Mouse (Mus musculus): ENCODE data around the gene Defb22.

Gene Defb22

DNA sequence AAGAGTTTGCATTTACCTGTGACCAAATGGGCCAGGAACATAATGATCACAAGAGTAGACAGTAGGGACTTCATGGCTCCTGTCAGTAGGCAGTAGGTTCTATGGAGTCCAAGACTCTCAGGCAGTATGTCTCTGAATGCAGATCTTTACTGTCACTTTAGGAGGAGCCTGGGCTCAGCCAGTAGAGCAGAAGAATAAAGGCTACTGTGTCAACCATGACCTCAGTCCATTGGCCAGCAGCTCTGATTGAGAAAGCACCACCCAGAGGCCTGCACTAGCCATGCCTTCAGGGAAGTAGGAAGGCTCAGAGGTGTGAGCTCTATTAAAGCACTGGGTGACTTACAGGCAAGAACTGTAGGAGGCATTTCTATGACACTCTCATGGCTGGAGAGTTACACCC, at the start of gene Defb22:
Gene Defb22 (minus strand): TSS at position 101 of the 400 bp plus-strand sequence.
- no peak for DNase-seq

DNA sequence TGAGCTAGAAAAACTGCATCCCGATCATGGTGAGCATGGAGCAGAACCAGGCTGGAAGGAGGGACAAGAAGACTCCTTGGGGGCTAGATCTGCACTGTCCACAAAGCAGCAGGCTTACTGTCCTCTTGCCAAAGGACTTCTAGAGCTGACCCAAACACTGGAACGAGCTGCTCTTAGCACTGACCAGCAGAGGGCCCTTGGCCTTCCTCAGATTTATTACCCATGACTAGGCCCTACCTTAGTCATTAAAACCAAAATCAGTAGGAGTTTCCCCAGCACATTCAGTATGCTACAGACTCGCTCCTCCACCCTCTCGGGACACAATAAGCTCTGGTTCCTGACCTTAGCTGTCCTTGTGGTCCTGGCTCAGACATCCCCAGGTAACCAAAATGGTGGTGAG, 28.0 kb upstream of the Defb22 start, which contains the start of gene Defb28:
Gene Defb28 (plus strand): TSS at position 275 of the 400 bp plus-strand sequence.
- no peak for DNase-seq

DNA sequence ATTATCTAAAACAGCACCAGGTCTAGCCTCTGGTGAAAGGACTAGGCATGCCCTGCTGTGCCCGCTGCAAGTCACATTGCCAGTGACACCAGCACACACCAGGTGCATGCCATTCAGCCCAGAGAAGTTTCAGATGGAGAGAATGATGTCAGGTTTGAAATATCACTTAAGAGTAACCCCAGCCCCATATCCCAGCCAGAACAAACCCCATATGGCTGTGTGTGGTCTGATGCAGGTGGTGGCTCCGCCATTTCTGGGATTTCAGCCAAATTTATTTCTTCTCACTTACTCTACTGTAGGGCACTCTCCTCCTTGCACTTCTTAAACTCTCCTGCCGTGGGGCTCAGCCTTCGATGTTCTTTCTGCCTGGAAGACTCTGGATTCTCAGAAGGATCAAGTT, 26.1 kb upstream of the Defb22 start:
- no peak for DNase-seq

DNA sequence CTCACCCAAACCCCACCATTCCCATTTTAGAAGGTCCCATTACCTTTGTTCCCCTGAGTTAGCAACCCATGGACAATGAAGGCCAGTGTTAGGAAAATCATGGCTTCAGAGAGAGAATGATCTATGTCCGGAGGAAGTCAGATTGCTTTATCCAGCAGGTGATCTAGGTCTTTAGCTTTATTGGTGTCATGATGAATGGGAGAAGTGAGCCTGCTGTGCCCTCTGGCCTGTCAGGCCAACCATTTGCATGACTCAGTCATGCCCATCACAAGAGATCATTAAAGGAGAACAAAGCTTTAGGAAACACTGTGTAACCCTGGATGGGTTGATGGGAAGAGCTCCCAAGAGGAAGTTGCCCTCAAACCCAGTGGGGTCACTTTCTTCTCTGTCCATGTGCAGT, 21.7 kb upstream of the Defb22 start, which contains the start of gene Defb26:
Gene Defb26 (minus strand): TSS at position 101 of the 400 bp plus-strand sequence.
- no peak for DNase-seq

DNA sequence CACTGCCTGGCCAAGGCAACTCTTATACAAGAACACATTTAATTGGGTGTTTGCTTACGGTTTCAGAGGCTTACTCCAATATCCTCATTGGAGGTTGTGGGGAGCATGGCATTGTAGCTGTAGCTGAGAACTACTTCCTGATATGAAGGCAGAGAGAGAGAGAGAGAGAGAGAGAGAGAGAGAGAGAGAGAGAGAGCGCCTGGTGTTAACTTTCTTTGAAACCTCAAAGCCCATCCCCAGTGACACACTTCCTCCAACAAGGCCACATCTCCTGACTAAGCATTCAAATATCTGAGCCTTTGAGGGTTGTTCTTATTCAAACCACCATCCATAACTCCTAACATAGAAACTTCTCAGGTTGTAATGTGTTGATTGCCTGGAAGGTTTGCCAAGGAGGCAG, 14.0 kb upstream of the Defb22 start:
- DNase-seq: no peak

DNA sequence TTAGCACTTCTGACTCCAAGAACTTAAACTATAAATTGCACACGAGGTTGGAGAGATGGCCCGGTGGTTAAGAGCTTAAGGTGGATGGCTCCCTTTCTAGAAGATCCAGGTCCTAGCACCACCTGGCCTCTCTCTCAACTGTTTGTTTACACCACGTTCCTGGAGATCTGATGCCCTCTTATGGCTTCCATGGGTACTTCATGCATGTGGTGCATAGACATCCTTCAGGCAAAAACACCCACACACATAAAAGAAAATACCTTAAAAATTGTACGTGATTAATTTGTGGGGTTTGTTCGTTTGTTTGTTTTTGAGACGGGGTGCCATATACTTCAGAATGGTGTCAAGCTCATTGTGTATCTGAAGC, 10.9 kb upstream of the Defb22 start:
- DNase-seq: no peak

DNA sequence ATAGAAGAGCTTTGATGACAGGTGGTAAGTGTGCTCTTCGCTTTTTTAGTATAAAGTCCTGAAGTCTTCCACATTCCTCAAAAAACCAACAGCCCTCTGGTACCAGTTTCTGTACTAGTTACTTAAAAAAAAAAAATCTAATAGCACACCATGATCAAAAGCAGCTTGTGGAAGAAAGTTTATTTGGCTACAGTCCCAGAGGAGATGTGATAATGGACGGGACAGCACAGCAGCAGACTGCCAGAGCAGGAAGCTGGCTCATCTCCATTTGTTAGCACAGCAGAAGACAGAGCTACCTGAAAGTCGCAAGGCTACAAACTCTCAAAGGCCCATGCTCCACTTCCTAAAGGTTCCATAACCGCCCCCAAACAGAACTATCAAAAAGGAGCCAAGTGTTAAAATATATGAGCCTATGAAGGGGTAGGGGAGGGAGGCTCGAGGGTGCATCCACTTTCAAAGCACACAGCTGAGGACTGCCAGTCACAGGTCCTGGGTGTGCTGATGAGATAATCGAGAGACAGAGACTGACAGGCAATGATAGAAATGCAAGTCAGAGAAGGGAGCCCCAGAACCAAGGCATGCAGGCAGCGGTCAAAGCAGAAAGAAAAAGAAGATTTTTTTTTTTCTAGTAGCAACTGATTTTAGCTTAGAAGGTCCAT, 10.4 kb upstream of the Defb22 start:
- DNase-seq: no peak

DNA sequence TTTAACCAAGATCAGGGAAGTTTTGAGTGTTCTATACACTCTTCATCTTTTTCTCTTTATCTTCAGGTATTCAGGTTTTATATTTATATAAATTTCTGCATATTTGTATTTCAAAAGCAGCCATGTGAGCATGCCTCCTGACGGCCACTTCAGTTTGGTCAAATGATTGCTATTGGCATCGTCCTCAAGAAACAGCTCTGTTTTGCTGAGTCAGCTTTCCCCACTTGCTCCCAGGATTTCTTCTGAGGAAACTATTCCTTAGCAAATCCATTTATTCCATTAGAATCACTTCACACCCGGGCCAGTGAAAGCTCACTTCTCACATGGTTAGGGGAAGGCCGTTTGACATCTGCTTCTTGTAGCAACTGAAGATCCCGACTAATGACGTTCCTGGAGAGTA, 8.1 kb upstream of the Defb22 start:
- no peak for DNase-seq

DNA sequence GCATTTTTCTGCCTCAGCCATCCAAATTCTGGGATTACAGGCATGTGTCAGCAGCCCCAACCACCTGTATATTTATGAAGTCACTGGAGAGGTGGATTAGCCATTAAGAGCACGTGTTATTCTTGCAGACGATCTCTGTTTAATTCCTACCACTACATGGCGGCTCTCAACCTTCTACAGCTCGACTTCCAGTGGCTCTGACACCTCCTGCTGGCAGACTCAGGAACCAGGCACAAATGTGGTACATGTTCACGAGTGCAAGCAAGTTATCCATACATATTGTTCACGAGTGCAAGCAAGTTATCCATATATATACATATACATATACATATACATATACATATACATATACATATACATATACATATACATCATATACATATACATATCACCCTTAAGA, 3.2 kb upstream of the Defb22 start:
- DNase-seq: no peak

DNA sequence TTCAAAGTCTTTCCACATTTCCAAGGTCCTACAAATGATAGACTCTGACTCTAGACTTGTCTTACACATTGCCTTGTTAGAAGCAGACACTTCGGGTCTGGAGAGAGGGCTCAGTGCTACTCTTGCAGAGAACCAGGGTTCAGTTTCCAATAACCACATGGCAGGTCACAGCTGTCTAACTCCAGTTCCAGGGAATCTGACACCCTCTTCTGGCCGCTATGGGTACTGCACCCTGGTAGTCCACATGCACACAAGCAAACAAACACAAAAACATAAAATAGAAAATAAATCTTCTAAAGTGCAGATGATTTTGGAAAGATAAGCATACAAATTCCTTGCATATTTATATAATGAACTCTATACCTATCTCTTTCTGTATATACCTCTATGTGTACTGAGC, 2.9 kb downstream of the Defb22 start:
- DNase-seq: no peak

DNA sequence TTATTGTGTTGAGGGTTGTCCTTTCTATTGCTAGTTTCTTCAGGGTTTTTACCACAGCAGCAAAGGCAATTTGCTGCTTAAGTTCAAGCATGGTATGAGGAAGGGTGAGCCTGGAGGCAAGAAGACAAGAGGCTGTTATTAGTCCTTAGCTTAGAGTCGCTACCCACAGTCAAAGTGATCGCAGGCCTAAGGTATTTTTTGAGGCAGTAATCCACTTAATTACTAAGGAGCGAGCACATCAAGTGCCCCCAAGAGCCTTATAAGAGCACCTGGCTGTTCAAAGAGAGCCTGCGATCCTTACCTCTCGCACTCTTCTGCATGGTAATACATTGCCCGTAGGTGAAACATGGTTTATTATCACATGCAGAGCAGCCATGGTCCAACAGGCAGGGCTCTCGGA, 8.2 kb downstream of the Defb22 start:
- no peak for DNase-seq

DNA sequence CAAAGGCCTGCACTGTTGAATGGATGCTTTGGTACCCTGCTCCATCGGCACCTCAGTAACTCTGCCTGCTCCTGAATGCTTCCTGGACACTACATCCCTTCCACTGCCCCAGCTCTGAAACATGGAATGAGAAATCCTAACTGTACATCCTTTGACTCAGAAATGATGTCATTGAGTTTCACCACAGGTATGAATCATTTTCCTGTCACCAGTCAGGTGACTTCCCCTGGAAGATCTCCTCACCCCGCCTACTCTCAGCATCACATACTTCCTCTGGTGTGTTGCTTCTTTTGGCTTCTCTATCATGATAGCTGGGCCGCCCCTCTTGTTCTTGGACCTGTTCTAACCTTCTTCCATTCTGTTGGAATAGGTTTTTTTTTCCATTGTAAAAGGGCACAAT, 9.1 kb downstream of the Defb22 start:
- DNase-seq: no peak

DNA sequence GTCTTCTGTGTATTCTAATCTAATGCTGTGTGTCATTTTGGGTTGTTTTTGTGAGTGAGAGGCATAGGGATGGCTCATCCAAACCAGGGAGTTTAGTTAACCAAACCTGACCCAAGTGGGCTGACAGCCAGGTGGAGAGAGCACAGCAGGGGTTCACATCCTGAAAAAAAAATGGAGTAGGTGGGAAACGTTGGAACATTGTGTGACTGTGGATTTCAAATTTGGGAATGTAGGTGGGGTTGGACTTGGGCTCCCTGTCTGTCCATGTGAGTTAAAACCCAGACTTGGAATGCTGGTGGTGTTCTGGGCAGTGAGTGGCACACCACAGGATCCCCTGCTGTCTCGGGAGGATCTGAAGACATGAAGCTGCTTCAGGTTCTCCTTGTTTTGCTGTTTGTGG, 13.2 kb downstream of the Defb22 start, which contains the start of gene Defb20:
Gene Defb20 (plus strand): TSS at position 301 of the 400 bp plus-strand sequence.
- DNase-seq: no peak

DNA sequence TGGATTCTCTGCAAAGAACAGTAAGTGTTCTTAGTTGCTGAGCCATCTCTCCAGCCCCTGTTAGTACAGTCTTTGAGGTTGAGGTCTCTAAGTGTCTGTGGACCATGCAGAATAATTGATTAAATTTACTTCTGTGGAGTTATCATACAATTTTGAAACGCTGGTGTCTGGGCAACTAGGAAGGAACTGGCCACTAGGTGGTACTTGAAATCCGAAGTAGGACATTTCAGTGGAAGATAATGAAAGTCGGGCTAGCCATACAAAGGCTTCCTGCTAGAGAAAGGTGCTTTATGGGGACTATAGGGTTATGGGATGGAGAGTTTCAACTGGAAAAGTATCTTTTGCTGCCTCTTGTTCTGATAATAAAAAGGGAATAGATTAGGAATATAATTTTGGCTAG, 17.5 kb downstream of the Defb22 start:
- no peak for DNase-seq

DNA sequence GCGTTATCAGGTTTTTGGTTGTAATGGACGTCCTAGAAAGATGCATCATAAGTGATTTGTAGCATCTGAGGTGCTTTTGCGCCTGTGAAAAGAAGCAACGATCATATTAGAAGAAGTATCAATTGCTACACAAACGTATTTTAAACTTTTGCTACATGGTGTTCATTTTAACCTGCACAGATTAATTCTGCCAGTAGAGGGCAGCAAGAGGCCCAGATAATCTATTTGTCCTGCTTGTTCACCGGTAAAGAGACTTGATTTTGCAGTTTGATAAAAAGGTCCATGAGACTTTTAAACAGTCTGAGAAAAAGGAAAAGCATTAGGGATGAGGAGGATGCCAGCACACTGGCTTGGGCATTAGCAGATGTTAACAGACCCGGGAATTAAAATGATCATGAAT, 19.0 kb downstream of the Defb22 start:
- DNase-seq: peak; percentile 38

DNA sequence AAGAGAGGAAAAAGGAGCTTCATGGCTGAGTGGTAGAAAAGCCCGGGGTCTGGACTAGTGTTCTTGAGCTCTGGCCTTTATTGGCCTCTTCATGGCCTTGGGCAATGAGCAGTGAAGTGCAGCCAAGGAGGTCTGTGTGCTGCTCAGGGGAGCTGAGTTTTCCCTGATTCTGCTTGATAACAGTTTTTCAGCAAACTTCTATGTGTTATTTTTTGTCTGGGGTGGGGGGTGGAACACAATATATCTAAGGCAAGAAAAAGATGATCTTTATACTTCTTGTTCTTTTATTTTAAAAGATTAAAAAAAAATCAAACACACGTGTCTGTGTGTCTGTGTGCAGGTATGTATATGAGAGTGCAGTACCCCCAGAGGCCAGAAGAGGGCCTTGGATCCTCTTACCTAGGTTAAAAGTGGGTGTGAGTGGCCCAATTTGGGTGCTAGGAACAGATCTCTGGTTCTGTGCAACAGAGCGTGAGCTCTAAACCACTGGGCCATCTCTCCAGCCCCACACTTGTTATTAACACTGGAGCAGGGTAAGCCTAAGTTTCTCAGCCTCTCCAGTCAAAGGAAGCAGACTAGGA, 25.3 kb downstream of the Defb22 start, which contains the start of gene Defb23:
Gene Defb23 (minus strand): TSS at position 51 of the 581 bp plus-strand sequence.
- DNase-seq: no peak

DNA sequence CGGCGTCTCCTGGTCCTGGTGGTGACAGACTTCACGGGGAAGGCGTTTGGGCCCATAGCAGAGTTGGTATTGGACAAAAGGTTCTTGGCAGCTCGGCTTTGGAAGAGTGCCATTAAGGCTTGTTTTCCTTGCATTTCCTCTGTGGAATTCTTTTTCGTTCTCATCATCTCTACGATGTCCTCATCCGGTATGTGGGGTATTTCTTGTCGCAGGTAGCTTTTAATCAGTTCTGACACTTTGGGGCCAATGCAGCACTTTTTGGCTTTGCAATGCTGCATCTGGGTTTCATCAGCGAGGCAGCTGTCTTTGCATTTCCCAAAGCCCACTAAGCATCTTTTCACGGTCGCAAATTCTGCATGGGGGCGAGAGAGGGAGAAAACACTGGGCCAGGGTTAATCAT, 30.7 kb downstream of the Defb22 start:
- no peak for DNase-seq

DNA sequence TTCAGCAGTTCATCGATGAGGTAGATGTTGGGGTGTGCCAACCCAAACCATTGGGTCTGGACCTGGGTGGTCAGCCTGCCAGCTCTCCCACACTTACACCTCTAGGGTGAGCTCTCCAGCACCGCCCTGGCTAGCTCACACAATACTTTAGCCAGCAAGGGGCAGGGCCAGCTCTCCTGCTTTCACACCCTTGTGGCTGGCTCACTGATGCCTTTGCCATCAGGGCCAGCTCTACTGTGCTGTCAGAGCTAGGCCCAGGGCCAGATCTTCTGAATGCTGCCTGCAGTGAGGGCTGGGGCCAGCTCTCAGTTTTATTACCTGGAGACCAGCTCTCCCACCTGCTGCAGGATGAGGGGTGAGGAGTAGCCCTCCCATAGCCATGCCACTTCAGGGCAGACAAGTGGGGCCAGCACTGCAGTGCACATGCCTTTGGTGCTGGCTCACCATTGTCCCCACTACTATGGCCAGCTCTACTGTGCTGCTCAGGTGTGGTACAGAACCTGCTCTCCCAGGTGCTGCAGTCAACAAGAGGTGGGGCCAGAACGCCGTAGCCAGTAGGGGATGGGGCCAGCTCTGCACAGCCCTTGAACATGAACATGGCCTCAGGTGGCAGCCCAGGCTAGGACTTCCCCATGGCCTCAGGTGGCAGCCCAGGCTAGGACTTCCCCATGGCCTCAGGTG, 37.7 kb downstream of the Defb22 start:
- no peak for DNase-seq

DNA sequence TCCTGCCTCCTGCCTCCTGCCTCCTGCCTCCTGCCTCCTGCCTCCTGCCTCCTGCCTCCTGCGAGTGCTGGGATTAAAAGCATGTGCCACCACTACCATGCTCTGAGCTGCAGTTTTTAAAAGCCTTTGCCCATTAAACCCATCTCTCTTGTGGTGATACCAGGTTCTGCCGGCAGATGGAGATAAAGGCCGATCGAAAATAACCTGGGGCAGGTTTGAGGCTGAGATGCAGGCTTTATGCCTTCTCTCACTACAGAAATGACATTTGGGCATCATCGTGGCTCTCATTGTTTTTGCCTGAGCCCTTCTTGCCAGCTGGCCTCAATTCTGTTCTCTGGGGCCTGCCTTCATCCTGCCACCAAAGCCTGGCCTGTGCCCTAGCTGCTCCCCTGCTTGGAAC, 39.7 kb downstream of the Defb22 start:
- peak; percentile 68 for DNase-seq

DNA sequence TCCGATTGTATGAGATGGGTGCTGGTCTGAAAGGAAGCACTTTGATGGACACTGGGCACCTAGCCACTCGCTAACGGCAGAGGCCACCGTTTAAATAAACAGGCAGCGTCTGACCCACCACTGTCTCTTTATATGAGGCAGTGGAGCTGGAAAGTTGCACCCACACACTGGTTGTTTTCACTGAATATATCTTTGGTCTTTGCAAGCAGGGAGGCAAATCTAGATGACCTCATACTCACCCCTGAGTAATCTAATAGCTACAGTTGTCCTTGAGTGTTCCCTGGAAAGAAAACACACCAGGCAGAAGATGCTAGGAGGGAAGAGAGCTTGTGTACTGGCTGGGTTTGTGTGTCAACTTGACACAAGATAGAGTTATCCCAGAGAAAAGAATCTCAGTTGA, 42.5 kb downstream of the Defb22 start:
- DNase-seq: no peak

DNA sequence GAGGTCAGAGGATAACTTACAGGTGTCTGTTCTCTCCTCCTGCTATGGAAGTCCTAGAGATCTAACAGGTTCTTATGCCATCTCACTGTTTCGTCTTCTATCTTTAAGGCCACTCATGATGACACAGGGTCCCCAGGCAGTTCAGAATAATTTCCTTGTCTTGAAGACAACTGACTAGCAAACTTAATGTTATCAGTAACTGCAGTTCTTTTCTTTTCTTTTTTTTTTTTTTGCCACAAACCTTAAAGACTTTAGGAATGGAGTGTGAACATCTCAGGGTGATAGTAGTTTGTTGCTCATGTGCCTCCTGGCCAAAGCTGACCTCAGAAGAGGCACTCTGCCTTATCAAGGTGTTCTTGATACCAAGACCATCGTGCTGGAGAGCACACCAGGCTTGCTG, 43.3 kb downstream of the Defb22 start:
- no peak for DNase-seq

DNA sequence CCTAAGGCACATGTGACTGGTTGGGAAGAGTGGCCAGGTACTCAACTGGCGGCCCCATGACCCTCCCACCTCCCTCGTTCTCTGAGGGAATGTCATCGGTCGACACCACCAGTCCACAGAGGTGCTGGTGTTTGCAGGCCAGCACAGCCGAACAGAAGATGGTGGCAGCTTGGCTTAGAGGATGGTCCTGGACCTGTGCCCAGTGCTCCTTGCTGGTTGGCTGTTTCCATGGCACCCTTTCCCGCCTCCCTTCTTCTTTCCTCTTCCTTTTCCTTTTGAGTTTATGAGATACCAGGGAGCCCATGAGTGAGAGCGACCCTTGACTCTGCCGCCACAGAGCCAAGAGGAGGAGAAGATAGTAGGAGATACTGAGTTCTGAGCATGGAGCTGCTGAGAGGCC, 46.7 kb downstream of the Defb22 start:
- peak; percentile 65 for DNase-seq

DNA sequence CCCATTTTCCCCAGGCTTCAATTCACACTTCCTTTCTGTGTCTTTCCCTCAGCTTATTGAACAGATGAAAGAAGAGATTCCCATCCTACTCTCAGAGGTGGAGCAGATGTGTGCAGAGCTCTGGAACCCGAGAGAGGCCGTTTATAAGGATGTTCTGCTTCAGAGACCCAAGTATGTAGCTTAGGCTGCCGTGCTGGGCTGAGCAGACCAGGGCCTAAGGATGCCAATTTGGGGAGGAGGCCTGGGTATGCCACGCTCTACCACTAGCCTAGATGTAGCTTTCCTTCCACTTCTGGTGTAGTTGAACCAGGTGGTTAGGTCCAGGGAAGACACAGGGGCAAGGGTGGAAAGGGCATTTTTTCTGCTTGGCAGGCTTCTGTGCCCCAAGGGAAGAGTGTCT, 47.6 kb downstream of the Defb22 start:
- DNase-seq: no peak

DNA sequence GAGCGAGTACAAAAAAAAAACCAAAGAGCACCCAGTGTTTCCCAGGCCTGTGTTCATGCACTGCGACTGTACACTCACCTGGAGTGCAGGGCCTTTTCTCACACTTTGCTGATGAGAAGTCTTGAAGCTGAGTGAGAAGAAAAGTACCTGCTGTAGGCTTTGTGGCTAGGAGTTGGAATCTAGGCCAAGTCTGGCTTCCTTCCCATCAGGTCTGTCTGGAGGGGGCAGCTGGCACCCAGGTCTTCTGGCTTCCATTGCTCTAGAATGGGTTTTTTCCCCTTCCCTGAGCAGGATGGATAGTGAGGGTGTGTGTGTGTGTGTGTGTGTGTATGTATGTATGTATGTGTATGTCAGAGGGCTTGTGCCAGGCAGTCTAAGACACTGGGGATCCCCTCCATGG, 50.1 kb downstream of the Defb22 start:
- no peak for DNase-seq

Measured in right cerebral cortex, postnatal 14 days (tissue).